Mouse (Mus musculus) c-Kit-positive CD71-positive TER-119-negative erythroid progenitor cells, embryonic 14.5 days (primary cell): ENCODE results near the gene Stk11ip.

Experiments
- DNase-seq: peaks from one replicate; pipeline ENCODE4 v3.0.0-alpha.2; 2013; ENCODE audit warnings: low read depth

Gene Stk11ip

GRCm38 (mm10) chr1:75504256-75505045 is 16.9 kb upstream of the Stk11ip start:
- DNase-seq = no peak

- no peak for DNase-seq
These were observed 16.0 kb upstream of the Stk11ip start for GRCm38 (mm10) chr1:75505159-75505955.

GRCm38 (mm10) chr1:75505956-75506831 is 15.1 kb upstream of the Stk11ip start, which contains the start of gene Obsl1:
Gene Obsl1, minus strand, starts transcription at chr1:75506452.
- no peak for DNase-seq

- no peak for DNase-seq
These were observed 14.3 kb upstream of the Stk11ip start, which contains the start of gene Inha for GRCm38 (mm10) chr1:75507006-75507405. Gene Inha, plus strand, starts transcription at chr1:75507077.

- no peak for DNase-seq
These were observed 11.7 kb upstream of the Stk11ip start for GRCm38 (mm10) chr1:75509586-75509985.

- no peak for DNase-seq
These were observed 11.2 kb upstream of the Stk11ip start for GRCm38 (mm10) chr1:75510154-75510553.

GRCm38 (mm10) chr1:75511437-75512210 is 9.7 kb upstream of the Stk11ip start:
- no peak for DNase-seq

- no peak for DNase-seq
These were observed 8.8 kb upstream of the Stk11ip start for GRCm38 (mm10) chr1:75512550-75512949.

- DNase-seq = no peak
These were observed 4.5 kb upstream of the Stk11ip start for GRCm38 (mm10) chr1:75516703-75517380.

- no peak for DNase-seq
These were observed 3.3 kb upstream of the Stk11ip start for GRCm38 (mm10) chr1:75517984-75518383.

- no peak for DNase-seq
These were observed 2.9 kb upstream of the Stk11ip start for GRCm38 (mm10) chr1:75518427-75518826.

- DNase-seq = no peak
These were observed 1.8 kb upstream of the Stk11ip start for GRCm38 (mm10) chr1:75519576-75519975.

GRCm38 (mm10) chr1:75524679-75525078 is 3.4 kb downstream of the Stk11ip start:
- no peak for DNase-seq

GRCm38 (mm10) chr1:75530546-75530945 is 9.2 kb downstream of the Stk11ip start:
- no peak for DNase-seq

GRCm38 (mm10) chr1:75532280-75533172 is 11.2 kb downstream of the Stk11ip start:
- no peak for DNase-seq

- DNase-seq = no peak
These were observed 12.3 kb downstream of the Stk11ip start for GRCm38 (mm10) chr1:75533325-75534252.

- no peak for DNase-seq
These were observed 16.3 kb downstream of the Stk11ip start for GRCm38 (mm10) chr1:75537587-75537986.

- no peak for DNase-seq
These were observed 17.4 kb downstream of the Stk11ip start for GRCm38 (mm10) chr1:75538597-75539190.
